Mouse (Mus musculus) testis, adult 2 months (tissue): Measurements from ENCODE around the gene Pom121.

Experiments
- CTCF ChIP-seq: fragments of 200-500 bp; IDR thresholded peaks from 2 replicates; pipeline ENCODE4 v1.5.1; 2012; ENCODE audit warnings: low read depth, mild to moderate bottlenecking, inconsistent platforms, low read length, moderate library complexity; ENCODE audit not compliant: control insufficient read depth, insufficient read depth, insufficient replicate concordance
- POLR2A ChIP-seq: fragments of 200-500 bp; IDR thresholded peaks from 2 replicates; pipeline ENCODE4 v1.6.1; 2012; ENCODE audit warnings: low read depth, mild to moderate bottlenecking, inconsistent platforms, low read length, moderate library complexity; ENCODE audit not compliant: control insufficient read depth

DNA sequence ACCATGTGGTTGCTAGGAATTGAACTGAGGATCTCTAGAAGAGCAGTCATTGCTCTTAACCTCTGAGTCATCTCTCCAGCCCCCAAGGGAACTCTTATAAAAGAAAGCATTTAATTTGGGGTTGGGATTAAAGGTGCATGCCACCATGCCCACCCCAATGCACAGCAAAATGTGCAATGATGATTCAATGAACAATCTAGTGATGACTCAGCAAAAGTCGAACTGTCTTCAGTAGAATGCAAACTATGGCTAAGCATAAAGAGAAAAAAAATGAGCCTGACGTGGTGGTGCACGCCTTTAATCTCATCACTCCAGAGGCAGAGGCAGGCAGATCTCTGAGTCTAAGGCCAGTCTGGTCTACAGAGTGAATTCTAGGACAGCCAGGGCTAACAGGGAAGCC is 31.8 kb downstream of the Pom121 start:
- no peak for TF ChIP-seq CTCF
- no peak for TF ChIP-seq POLR2A
